Mouse (Mus musculus) urinary bladder, adult 2 months (tissue): Measurements from ENCODE around the gene Dcbld1. TPM values are rescaled to one million over a fixed set of nuclear protein-coding genes. Genes with fewer than 3 reads are reported as not detected.

ENCODE experiments used
- DNase-seq: peaks from one replicate; pipeline ENCODE4 v3.0.0; 2022; ENCODE audit warnings: low spot score
- polyA plus RNA-seq: library from polyadenylated mRNA; depleted of rRNA; stranded (reverse); fragments of >200 nt; gene quantifications from 2 replicates; pipeline ENCODE4 v1.2.3, GENCODE M21; 2012; rRNA removed

Gene Dcbld1
- polyA plus RNA-seq = 5.3 and 5.4 TPM in 2 replicates

DNA sequence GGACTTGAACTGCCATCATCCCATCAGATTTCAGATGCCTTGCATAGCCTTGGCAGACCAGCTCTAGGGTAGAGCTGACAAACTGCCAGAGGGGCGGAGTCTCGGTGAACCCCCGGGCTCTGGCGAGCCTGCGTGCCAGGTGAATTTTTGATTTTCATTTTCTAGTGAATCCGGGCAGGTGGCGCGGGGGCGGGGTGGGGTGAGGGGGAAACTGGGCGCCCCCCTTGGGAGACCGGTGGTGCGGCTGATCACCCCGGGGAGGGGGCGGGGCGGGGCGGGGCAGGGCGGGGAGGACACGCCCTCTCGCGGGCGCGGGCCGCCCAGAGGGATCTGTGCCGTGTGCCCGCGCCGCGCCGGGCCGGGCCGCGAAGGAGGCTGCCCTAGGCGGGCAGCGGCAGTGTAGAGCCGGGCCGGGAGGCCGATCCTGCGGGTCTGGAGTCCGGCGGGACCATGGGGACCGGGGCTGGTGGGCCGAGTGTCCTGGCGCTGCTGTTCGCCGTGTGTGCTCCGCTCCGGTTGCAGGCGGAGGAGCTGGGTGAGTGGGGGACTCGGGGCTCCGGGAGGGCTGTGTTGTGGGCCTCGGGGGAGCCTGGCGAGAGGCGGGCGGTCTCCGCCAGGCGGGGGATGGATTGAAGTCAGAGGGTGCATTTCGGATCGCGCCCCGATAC, at the start of gene Dcbld1:
Gene Dcbld1, plus strand, starts transcription at position 319 of the 668 bp plus-strand sequence.
- peak; percentile 49 for DNase-seq

DNA sequence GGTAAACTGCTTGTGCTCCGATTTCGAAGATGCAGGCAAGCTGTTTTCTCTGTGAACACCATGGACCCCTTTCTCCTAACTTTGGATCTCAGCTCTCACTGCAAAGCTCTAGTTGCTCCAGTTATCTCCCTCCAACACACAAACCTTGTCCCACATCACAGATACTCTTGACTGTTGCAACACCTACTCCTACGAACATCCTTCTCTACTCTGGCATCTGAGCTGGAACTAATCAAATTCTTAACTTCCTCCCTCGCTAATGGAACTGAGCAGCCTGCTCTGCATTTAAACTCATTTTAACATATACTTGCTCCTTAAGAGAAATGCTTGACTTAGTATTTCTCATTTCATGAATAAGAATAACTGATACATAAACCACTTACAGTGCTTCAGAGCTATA, 47.5 kb upstream of the Dcbld1 start:
- no peak for DNase-seq

DNA sequence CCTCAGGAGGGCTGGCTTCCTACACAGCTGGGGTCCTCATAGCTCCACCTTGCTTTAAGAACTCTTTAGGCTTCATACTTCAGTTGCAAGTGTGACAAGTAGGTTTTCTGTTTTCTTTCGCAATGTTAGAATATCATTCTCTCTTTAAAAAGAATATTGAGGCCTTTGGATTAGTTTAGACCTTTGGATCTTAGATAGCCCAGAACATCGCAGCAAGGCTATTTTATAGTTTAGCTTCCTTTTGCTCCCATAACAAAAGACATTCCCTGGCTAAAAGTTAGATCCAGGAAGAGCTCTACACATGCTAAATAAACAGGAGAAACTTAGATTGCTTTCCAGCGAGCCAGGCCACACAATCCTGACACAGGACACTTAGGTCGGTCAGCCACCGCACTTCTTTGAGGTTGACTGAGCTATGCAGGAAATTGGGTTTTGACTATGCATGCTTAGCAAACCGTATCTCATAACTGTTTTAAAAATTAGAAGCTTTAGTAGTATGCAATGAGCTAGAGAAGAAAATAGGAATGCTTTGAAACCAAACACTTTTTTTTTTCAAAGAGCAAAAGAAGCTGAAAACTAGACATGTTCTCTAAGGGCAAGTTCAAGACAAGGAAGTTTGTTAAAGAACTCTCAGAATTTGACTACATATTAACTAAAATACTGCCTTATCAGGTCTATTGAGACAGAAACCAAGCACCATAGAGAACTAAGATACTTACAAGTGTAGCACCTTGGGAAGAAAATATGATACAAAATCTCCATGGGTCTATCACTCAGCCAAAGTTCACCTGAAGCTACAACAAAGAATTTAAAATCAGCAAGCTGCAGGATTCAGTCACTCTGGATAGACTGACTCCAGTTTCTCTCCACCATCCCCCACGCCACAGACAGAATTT, 38.2 kb upstream of the Dcbld1 start, which contains the start of gene Ros1:
Gene Ros1, minus strand, starts transcription at position 288 of the 896 bp plus-strand sequence.
- DNase-seq = no peak

DNA sequence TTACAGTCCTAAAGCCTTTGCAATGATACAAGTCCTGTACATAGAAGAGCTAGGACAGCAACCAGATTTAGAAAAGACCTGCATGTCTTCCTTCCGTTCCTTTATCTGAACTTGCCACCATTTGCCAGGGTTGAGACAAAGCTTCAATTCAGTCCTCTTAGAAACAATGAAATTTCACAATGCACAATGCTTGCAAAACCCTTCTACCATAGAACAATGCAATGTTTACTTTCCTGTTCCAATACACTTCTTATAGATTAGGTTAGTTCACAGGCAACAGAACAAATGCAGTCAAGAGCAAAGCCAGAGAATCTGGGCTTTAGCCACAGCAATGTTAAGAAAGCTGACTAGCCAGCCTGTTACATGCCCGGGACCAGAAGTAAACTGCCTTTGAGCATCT, 29.4 kb upstream of the Dcbld1 start:
- no peak for DNase-seq

DNA sequence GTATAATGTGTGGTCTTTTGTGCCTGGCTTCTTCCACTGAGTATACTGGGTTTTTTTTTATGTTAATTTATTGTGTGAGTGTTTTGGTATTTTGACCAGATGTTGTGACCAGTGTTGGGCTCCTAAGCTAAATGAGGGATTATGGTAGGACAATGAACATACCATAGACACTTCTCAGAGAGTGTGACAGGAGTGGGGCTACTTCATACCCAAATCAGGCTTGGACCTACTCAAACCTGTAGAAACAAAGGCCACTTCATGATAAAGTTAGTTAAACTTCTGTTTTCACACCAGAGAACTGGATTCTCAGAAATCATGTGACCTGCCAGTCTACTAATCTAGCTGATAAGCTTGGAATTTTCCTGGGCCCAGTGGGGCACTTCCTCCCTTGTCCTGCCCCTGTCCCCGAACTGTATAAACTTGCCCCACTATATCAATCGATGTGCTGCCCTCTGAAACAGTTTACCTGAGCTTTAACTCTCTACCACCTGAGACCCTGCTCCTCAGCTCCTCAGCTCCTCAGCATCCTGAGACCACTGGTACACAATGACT, 18.1 kb upstream of the Dcbld1 start:
- no peak for DNase-seq

DNA sequence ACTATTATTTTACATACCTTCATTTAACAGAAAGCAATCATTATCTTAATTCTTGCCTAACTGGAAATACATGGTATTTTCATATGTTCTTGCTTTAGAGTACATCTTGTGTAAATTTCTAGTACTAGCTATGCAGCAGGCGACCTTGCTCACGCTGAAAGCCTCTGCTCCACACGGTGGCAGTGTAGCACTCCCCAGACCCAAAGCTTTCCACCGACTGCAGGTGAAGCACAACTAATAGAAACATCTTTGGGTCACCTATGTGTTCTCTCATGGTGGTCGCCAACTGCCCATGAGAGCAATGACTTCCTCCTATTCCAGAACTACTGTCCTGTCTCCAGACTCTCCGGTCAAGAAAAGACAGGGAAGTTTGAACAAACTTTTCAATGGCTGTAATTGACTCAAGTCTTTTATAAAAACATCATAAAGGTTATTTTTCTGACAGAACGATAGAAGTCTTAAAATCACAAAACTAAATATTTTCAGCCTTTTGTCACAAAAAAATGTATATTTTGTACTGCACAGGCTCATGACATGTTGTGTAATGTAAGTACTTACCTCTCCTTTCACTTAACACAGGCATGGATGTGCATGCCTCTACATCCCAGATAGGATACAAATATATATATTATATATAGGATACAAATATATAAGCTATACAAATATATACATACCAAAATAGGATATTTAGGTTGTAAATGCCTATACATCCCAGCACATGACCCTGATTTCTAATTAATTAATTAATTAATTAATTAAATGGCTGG, 16.4 kb upstream of the Dcbld1 start:
- DNase-seq = peak; percentile 41

DNA sequence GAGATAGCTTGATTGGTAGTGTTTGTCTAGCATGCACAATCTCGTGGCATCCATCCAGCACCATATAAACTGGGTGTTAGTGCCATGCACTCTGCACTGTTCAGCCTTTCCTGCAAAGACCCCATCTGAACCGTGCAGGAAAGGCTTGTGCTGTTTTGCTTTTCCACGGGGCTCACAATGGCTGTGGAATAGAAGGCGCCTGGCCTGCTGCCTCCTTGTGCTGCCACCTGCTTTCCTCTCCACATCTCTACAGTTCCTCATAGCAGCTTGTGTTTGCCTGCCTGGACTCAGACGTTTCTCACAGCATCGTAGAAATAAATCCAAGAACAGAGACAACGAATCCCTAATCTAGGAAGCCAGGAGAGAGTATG, 15.9 kb upstream of the Dcbld1 start:
- no peak for DNase-seq

DNA sequence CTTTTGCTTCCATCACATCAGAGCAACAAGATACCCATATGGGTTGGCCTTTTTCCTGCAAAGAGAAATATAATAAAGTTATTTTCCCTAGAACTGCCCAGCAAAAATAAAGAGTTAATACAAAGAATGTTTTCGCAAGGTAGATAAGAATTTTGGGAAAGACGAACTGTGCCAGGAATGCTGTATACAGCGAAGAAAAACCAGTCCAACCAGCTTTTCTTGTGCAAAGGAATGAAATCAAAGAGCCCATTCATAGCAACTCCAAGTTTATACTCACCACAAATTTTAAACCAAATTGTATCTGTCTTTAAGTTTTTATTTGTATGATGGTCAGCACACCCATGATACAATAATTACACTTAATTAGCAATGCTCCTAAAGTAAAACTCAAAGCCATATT, 13.8 kb upstream of the Dcbld1 start:
- no peak for DNase-seq

DNA sequence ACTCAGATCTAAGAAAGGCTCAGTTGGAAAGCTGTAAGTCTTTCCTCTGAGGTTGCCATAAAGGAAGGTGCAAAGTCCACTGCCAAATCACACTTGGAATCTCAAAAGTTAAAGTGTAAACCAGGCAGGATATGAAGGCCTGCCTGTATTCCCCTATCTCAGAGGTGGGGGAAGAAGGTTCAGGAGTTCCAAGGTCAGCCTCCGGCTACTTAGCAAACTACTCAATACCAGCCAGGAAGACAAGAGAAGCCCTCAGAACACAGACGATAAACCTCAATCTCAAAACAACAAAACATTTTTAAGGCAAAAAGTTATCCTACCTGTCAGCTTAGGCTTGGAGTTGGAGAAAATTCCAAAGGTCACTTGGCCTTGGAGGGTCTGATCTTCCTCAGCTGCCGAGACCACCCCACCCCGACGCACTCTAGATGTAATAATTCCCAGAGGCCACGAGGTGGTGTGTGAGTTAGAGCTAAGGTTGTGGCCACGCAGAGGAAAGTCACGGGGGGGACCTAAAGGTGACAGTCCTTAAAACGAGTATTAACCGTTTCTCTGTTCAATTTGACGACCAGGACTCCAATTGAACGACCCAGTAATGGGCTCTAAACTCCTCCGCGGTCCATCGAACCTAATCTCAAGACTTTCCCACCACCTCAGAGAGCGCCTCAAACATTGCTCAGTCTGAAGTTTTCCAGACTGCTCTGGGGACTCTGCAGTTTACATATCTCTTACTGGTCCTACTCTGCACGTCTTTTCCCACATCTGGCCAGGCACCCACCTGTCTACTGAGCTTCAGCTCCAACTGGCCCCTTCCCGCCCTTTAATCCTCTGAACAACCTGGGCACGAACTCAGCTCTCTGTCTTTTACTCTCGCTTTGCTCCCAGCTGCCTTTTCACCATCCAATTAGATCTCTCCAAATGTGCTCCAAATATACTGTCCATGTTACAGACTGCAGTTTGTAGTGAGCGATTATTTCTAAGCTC, 933 bp upstream of the Dcbld1 start:
- DNase-seq = no peak

DNA sequence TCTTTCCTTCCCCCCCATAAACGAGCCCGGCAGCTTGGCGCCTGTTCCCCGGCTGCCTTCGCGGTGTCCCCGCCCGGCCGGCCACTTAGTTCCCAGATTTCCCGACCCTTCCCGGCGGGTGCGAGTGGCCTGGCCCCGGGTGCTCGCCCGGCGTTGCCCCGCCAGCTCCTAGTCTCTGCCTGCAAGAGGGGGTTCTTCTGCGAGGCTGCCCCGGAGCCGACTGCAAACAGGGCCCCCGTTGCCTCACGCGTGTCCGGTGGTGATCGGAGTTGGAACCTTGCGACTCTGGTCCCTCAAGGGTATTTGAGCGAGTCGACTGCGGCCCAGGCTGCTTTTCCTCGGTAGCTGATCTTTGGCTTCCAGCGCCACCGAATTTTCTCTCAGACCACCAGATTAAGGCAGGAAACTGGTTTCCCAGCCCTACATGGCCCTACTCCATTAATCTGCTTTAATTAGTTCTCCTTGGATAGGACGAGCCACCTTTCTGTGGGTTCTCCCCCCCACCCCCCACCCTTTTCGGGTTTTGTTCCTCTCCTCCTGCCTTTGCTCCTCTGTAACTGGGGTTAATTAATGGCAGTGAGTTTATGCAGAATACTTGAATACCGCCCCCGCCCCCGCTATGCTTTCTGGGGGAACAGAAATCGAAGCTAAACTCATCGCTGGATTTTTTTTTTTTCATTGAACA, 692 bp downstream of the Dcbld1 start:
- peak; percentile 44 for DNase-seq

DNA sequence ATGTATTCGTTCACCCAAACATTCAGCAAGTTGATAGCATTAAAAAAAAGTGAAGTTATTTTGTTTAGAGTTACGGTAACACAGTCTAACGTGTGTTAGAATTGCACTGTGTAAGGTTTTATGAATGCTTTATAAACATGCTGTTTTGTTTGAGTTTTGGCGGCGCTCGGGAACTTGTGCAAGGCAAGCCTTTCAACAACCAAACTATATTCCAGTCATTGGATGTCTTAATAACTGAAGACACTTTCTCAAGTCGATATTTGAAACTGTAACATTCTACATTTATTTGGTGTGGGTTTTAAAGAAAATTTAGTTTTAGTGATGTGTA, 1.2 kb downstream of the Dcbld1 start:
- DNase-seq = no peak

DNA sequence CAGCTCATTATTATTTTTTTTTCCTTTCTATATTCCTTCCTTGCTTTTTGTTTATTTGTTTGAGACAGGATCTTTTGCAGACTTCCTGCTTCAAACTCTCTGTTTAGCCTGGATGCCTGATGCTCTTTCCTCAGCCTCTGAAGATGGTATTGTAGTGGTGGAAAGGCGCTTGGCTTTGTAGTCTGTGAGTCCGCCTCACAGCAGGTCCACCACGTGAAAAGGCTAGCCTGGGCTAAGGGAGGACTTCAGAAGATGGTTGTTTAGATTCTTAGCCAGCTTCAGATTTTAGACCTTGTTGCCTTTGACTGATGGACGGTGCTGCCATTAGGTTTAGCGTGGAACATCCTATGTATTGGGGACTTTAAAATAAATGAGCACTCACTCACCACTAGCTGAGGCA, 2.0 kb downstream of the Dcbld1 start:
- DNase-seq = no peak

DNA sequence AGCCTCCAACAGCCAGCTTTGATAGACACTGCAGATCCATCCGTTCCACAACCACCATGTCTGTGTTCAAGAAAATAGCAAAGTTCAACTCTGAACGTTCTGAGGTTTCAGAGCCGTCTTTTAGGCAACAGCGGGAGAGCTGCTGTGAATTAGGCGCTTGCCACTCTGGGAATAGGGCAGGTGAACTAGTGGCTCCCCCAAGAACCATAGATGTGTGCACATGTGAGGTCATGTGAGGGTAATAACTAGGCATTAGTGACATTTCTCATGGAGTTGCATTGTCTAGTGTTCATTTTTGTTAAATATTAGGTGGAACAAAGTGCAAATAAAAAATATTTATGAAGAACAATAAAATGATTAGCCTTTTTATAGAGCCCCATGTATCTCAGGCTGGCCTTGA, 8.6 kb downstream of the Dcbld1 start:
- no peak for DNase-seq

DNA sequence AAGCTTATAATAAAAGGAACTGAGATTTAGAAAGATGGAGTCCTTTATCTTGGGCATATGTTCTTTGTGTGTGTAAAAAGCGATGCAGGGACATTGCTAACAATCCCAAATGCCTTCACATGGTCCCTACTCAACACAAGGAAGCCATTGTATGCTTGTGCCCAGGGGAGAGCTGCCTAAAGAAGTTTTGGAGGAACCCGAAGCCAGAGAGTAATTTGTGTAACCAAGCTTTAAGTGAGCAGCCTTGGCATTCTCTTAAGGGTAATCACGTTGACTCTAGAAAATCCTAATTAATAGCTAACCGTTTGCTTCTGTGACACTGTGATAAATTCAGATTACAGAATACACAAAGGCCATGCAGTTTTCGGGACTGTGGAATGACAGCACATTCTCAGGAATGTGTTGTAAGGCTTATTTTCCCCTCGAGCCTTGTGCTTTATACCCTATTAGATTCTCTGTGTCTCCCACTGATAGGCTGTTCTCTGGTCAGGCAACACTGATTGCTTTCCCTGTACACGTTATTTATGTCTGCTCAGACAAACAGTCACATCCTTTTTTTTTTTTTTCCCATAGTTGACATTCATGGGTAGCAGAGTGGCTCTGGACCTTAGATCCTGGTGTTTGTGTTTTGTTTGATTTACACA, 9.4 kb downstream of the Dcbld1 start:
- no peak for DNase-seq

DNA sequence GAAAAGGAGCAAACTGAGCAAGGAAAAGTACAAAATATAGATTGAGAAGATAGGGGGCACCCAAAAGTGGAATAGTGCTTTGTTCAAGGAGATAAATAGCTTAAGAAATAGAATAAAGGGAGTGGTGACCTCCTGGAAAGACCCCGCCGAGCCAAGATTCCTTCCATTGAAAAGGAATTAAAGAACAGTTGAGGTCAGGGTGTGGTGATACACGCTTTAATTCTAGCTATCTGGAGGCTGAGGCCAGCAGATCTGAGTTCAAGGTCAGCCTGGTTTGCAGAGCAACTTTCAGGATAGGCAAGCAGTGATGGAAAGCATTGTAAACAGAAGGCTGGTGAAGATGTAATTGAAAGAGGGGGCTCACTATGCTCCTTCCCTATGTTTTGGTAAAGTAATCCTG, 12.8 kb downstream of the Dcbld1 start:
- no peak for DNase-seq

DNA sequence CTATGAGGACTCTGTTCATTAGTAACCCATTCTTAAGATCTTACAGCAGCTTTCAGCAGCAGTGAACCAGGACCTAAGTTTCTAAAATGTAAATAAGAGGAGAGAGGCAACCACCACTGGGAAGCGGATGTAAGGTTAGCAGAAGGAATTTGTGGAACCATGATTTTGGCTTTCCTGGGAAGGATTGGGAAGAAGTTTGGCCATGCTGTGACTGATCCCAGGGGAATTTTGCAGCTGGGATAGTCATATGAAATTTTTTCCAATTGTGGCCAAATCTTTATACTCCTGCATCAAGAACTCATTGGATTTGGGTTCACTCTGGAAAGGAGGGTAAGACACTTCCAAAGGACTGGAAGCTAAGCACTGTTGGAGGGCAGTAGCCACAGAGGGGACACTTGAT, 18.8 kb downstream of the Dcbld1 start:
- DNase-seq = no peak

DNA sequence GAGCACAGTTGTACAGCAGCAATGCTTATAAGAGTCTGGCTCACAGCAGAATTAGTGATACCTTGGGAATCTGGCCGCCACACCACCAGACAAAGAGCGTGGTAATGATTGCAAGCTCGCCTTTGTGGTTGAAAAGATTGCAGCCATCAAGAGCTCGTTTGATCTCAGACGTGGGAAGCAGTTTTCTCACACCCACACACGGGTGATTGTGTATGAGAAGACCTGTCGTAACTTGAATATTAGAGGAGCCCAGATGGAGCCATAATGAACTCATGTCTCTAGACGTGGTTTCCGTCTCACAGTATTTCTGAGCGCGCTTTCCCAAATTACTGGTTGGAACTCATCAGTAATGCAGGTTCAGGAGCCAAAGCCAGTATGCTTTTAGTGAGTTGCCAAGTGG, 20.0 kb downstream of the Dcbld1 start:
- no peak for DNase-seq

DNA sequence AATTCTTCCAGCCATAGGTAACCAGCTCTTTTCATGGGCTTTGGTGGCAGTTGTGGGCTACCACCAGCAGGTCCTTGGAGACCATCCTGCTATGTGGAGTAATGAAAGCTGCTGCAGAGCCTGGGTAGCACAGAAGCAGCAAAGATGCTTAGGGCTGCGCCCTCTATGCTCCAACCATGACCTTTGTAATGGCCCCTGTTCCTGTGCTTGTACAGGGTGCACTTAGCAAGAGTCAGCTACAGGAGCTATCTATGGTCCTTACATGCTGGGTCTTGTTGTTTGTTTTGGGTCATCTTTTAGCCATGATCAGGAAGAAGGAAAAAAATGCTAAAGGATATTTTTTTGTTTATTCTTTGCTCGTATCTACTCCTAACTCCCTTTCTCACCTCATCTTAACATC, 24.3 kb downstream of the Dcbld1 start:
- DNase-seq = no peak

DNA sequence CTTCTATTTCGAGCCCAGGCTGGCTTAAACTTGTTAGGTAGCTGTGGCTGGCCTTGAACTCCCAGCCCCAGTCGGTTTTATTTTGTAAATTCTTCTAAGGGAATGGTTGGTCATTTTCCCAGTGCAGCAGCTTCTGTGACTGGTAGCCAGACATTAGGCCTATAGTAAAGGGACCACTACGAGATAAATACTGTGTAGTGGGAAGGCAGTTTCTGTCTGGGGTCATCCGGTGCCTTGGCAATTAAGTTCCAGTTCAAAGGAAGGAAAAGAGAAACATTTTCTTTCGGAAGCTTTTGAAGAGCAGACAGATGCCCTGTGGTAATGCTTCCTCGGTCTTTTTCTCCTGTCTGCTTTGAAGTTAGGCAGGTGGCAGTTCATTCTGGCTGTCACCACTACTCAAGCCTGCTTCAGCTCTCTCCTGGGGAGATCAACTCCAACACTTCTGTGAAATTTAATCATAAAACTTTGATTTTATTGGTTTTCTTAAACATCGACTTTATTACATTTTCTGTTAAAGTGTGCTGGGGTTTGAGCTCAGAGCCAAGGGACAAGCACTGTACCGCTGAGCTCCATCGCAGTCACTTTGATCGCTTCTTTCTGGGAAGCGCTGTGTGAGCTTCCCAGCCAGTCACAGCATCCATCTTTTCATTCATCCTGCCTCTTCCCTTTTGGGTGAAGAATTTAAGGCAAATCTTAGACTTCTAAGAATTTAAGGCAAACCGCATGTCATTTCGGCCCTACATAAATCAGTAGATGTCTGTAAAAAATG, 24.9 kb downstream of the Dcbld1 start:
- DNase-seq = no peak
